ENCODE assay signal across 18 mouse cellular contexts in genomic region chr7:49276163-49276562, GRCm38 (mm10).
"Had no signal": no experiment of that assay in that cellular context is flagged by ENCODE, and none has a peak within 500 bp of the region (broad histone marks: within the 10 kb centered on the region; RNA-seq: fewer than 3 reads in every experiment).

No protein-coding gene starts in this region.

- H3K36me3 ChIP-seq: liver, embryonic 15.5 days; lung, embryonic 15.5 days; midbrain, embryonic 13.5 days; midbrain, embryonic 15.5 days; neural tube, embryonic 12.5 days had no signal

- ATAC-seq: liver, postnatal 0 days; midbrain, embryonic 13.5 days had no signal

- H3K27ac ChIP-seq: liver, embryonic 15.5 days; lung, embryonic 15.5 days; macrophage; midbrain, embryonic 13.5 days; midbrain, embryonic 15.5 days; neural tube, embryonic 12.5 days had no signal

- H3K27me3 ChIP-seq: lung, embryonic 15.5 days; midbrain, embryonic 13.5 days; midbrain, embryonic 15.5 days; neural tube, embryonic 12.5 days had no signal

- H3K4me3 ChIP-seq: liver, embryonic 15.5 days; lung, embryonic 15.5 days; megakaryocyte, embryonic 14.5 days; midbrain, embryonic 13.5 days; midbrain, embryonic 15.5 days; neural tube, embryonic 12.5 days had no signal

- H3K4me2 ChIP-seq: liver, embryonic 15.5 days; lung, embryonic 15.5 days; midbrain, embryonic 11.5 days; midbrain, embryonic 13.5 days; midbrain, embryonic 15.5 days; neural tube, embryonic 12.5 days had no signal

- H3K9me3 ChIP-seq: liver, embryonic 15.5 days; lung, embryonic 15.5 days; megakaryocyte, embryonic 14.5 days; midbrain, embryonic 13.5 days; midbrain, embryonic 15.5 days; neural tube, embryonic 12.5 days had no signal

- H3K9ac ChIP-seq: liver, embryonic 15.5 days; liver, postnatal 0 days; lung, embryonic 15.5 days; midbrain, embryonic 13.5 days; midbrain, embryonic 15.5 days; neural tube, embryonic 12.5 days had no signal

- DNase-seq: liver, postnatal 0 days; lung, adult 2 months; lung, postnatal 10 days; retina, postnatal 1 day; right cerebral cortex, adult 18-20 months; right cerebral cortex, postnatal 25 days; right cerebral cortex, postnatal 4 days; spleen, adult 18-20 months; thymus, adult 2 months; thymus, postnatal 25 days had no signal
